Mouse (Mus musculus): ENCODE measurements at regions not wholly inside any gene's neighbourhood (a gene's known extent, or its start where the extent isn't known, plus 50 kb on each side); places are given as distances from the start of the nearest gene placed in this dataset.
A peak's percentile ranks its signal among the peaks of the same experiment; 100 is the strongest.

DNA sequence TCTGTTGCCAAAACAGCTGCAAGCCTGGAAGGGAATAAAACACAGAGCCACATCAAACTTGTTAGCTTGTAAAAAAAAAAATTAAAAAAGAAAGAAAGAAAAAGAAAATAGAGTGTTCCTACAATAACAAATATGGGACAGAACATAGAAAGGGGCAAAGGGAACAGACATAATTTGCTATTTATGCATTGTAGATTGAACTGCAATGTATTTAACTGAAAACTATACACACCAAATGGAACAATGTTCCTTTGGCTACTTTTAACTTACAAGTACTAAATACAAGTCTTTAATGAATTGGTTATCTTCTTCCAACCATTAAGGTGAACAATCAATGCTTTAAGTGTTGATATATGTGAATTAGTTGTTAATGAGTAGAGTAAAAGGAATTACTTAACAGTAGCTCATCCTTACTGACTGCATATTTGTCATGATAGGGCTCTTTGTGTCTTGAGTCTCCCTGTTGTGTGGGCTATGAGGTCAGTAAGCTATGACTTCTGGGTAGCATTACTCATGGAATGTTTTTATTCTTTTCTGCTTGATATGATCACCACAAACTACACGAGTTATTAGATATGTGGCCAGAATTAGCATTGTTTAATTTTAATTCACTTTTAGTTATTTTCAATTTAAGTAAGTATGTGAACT, 597.0 kb upstream of the Megf9 start:
- WGBS: 78% methylated on average over 1 of the region's 1 CpGs
- H3K4me1 ChIP-seq: peaks cover 8% of the 10 kb centered on the region
- H3K27ac ChIP-seq (replicated peaks): peak overlapping the region; percentile 34; the same call in 1 of the 2 replicates
- H3K27me3 ChIP-seq: no peaks in the 10 kb centered on the region
- ATAC-seq (replicated peaks): no peak
- H3K9ac ChIP-seq (replicated peaks): no peak overlapping the region
- H3K4me2 ChIP-seq (replicated peaks): no peak overlapping the region
- H3K4me3 ChIP-seq: no peak overlapping the region
- no peaks in the 10 kb centered on the region for H3K36me3 ChIP-seq
- no peaks in the 10 kb centered on the region for H3K9me3 ChIP-seq

DNA sequence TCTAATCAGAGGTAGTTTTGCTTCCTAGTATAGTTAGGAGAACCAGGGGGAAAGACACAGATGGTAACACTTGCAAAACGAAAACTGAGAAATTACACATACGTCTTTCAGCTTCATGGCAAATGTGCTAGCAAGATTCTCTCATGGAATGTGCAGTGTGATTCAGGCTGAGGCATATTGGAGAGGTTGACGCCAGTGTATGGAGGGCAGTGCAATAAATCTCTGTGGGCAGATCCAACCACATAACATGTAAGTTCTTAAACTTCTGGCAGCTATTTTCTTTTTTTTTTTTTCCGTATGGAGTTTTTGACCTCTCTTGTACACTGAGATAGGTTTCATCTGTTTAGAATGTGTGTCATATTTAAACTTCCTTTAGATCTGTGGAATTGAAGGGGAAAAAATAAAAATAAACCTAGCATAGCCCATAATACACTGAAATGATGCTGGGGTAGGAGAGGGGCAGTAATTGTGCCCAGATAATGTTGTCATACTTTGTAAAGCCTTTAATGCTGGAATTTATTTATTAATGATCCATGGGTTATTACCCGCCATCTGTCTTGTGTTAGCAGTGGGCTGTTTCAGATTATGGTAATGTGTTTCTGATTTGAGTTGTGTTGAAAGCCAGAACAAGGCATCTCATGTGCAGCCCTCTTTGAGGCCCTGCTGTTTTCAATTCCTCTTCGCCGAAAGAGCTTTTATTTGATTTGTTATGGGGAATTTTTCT, 596.3 kb upstream of the Megf9 start:
- no peaks in the 10 kb centered on the region for H3K9me3 ChIP-seq
- no peak overlapping the region for H3K4me2 ChIP-seq (replicated peaks)
- no peaks in the 10 kb centered on the region for H3K27me3 ChIP-seq
- peak overlapping the region; percentile 34; the same call in 1 of the 2 replicates for H3K27ac ChIP-seq (replicated peaks)
- H3K9ac ChIP-seq (replicated peaks): no peak overlapping the region
- H3K36me3 ChIP-seq: no peaks in the 10 kb centered on the region
- H3K4me1 ChIP-seq: peaks cover 8% of the 10 kb centered on the region
- H3K4me3 ChIP-seq: no peak overlapping the region
- peak; percentile 88 for ATAC-seq (replicated peaks)
- WGBS: 39% methylated on average over 7 of the region's 7 CpGs

DNA sequence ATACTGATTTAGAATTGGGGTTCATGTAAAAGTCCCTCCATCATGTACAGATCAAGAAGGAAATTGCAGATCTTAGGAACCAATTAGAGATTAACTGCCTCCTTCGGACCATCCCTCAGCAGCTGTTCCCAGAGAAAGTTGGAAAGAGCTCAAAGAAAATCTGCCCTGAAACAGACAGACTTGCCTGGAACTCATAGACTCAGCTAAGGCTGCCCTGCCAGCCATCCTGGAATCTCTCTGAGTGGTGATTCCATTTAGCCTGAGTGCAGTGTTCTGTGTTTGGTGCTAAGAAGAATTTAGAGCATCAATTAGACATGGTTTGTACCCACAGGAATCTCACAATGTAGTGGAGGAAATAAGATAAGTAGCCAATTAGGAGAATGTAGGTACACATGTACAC, 594.5 kb upstream of the Megf9 start:
- Histone ChIP-seq H3K9ac (replicated peaks) (no peak overlapping the region), H3K27ac (replicated peaks) (no peak overlapping the region), H3K9me3 (no peaks in the 10 kb centered on the region), H3K36me3 (no peaks in the 10 kb centered on the region), H3K4me2 (replicated peaks) (no peak overlapping the region), H3K4me1 (peaks cover 8% of the 10 kb centered on the region), H3K4me3 (no peak overlapping the region), H3K27me3 (no peaks in the 10 kb centered on the region)
- ATAC-seq (replicated peaks): peak; percentile 62
- 29% methylated on average over 1 of the region's 1 CpGs for WGBS
